8 mouse cellular contexts compared by ENCODE assay signal in the genomic region with DNA sequence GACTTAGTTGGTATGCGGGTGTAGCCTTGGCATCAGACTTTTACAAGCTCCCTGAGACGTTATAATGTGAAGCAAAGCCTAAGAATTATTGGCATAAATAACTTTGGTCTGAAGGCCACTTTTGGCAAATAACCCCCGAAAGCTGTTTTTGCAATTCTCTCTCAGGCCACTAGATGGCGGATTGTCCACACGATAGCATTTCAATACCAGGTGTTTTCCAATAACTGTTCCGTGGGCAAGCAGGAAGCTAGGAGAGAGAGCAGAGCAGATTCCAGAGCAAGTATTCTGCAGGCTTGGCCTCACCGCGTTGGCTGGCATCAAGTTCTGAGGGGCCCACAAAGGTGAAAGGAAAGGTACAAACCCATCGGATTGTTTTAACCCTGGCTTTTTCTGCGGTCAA. TPM values are rescaled to one million over a fixed set of nuclear protein-coding genes. Genes with fewer than 3 reads are reported as not detected.
A peak's percentile ranks its signal among the peaks of the same experiment; 100 is the strongest.
DNase-seq lines count a peak whose midpoint lies in the region; ATAC-seq lines count a peak whose summit lies in the region.

No protein-coding gene starts in this region.

- intact Hi-C loops in left cerebral cortex, postnatal 14 days (cut with DNase I): loop anchor here (2.0 to 5.0 kb wide), 3 partner anchors 162 to 568 kb away; no protein-coding TSS in a partner anchor

- no peak overlapping the region for H3K4me3 ChIP-seq in liver, embryonic 12.5 days
- H3K4me3 ChIP-seq in intestine, embryonic 16.5 days (ENCODE audit: low read length): no peak overlapping the region
- no peak overlapping the region for H3K4me3 ChIP-seq in midbrain, embryonic 13.5 days (replicated peaks)

- H3K27me3 ChIP-seq in liver, embryonic 12.5 days (replicated peaks): peaks cover 5% of the 10 kb centered on the region; the same call in 1 of the 2 replicates
- no peaks in the 10 kb centered on the region for H3K27me3 ChIP-seq in intestine, embryonic 16.5 days (replicated peaks; ENCODE audit: control insufficient read depth, insufficient read depth, low read length)
- no peaks in the 10 kb centered on the region for H3K27me3 ChIP-seq in midbrain, embryonic 13.5 days

- 14% methylated on average over 10 of the region's 10 CpGs for WGBS in liver, embryonic 12.5 days (ENCODE audit: insufficient replicate concordance)
- 13% methylated on average over 10 of the region's 10 CpGs for WGBS in intestine, embryonic 16.5 days
- 15% methylated on average over 10 of the region's 10 CpGs for WGBS in midbrain, embryonic 13.5 days

- no peaks in the 10 kb centered on the region for H3K36me3 ChIP-seq in liver, embryonic 12.5 days
- H3K36me3 ChIP-seq in intestine, embryonic 16.5 days (ENCODE audit: control insufficient read depth, insufficient read depth, low read length): no peaks in the 10 kb centered on the region
- H3K36me3 ChIP-seq in midbrain, embryonic 13.5 days: no peaks in the 10 kb centered on the region

- no peaks in the 10 kb centered on the region for H3K9me3 ChIP-seq in liver, embryonic 12.5 days (replicated peaks)
- H3K9me3 ChIP-seq in intestine, embryonic 16.5 days (ENCODE audit: control insufficient read depth, low read length): no peaks in the 10 kb centered on the region
- no peaks in the 10 kb centered on the region for H3K9me3 ChIP-seq in midbrain, embryonic 13.5 days

- DNase-seq in liver: peak; percentile 49
- DNase-seq in cerebellum, postnatal 25 days: peak; percentile 71 to 77
- peak; percentile 33 to 44 for DNase-seq in gastrocnemius, adult 8-10 months (ENCODE audit: low spot score in 2 of 2)
- peak; percentile 63 to 80 for DNase-seq in left cerebral cortex, postnatal 14 days (ENCODE audit: low spot score in 2 of 2)
- peak; percentile 18 to 55 for DNase-seq in spleen, postnatal 10 days (ENCODE audit: low spot score in 2 of 2)

- no peak overlapping the region for H3K9ac ChIP-seq in liver, embryonic 12.5 days
- H3K9ac ChIP-seq in intestine, embryonic 16.5 days (ENCODE audit: low read depth, low read length): no peak overlapping the region
- no peak overlapping the region for H3K9ac ChIP-seq in midbrain, embryonic 13.5 days (replicated peaks)

- no peak for ATAC-seq in liver, embryonic 12.5 days
- peak; percentile 52; the same call in 1 of the 2 replicates for ATAC-seq in intestine, embryonic 16.5 days
- peak; percentile 77; the same call in 1 of the 2 replicates for ATAC-seq in midbrain, embryonic 13.5 days

- no peaks in the 10 kb centered on the region for H3K4me1 ChIP-seq in liver, embryonic 12.5 days
- H3K4me1 ChIP-seq in intestine, embryonic 16.5 days (ENCODE audit: control insufficient read depth, insufficient read depth, low read length): no peaks in the 10 kb centered on the region
- H3K4me1 ChIP-seq in midbrain, embryonic 13.5 days (replicated peaks): no peaks in the 10 kb centered on the region

- no peak overlapping the region for H3K4me2 ChIP-seq in liver, embryonic 12.5 days
- no peak overlapping the region for H3K4me2 ChIP-seq in intestine, embryonic 16.5 days (ENCODE audit: low read depth, low read length)
- no peak overlapping the region for H3K4me2 ChIP-seq in midbrain, embryonic 13.5 days (replicated peaks)

- no peak overlapping the region for H3K27ac ChIP-seq in liver, embryonic 12.5 days
- H3K27ac ChIP-seq in intestine, embryonic 16.5 days (ENCODE audit: low read length): no peak overlapping the region
- H3K27ac ChIP-seq in midbrain, embryonic 13.5 days: no peak overlapping the region

RNA-seq across cellular contexts. Expression of a gene that starts 29.2 kb away (rescaled TPM):
- polyA plus RNA-seq in liver, embryonic 12.5 days (2016; fragmentation: Nextera tagmentation; extraction: Ambion mirVana): 0.13 and 0.17 TPM in 2 replicates
- 100 to 1,000 TPM; 268 to 577 (median 411) TPM for total RNA-seq in gastrocnemius, adult 8-10 months (2022)
- polyA plus RNA-seq in intestine, embryonic 16.5 days (2015; fragmentation: Nextera tagmentation; extraction: Ambion mirVana): 4.5 and 6.0 TPM in 2 replicates
- 10 to 100 TPM; 20.9 to 23.0 TPM for total RNA-seq in left cerebral cortex, postnatal 14 days (2021)
- 2.6 and 2.8 TPM in 2 replicates for polyA plus RNA-seq in midbrain, embryonic 13.5 days (2015; fragmentation: Nextera tagmentation; extraction: Ambion mirVana)
